Mouse (Mus musculus) brain, embryonic 14.5 days (tissue): Measurements from ENCODE around the gene Obscn.

Experiments used
- CTCF ChIP-seq: fragments of 200-500 bp; IDR thresholded peaks from 2 replicates; pipeline ENCODE4 v1.5.1; 2012; ENCODE audit warnings: inconsistent platforms, mild to moderate bottlenecking, moderate library complexity, borderline replicate concordance; ENCODE audit not compliant: insufficient read depth, insufficient read length; ENCODE audit errors: extremely low read depth
- POLR2A ChIP-seq: fragments of 200-500 bp; IDR thresholded peaks from 2 replicates; pipeline ENCODE4 v1.6.1; 2012; ENCODE audit warnings: mild to moderate bottlenecking, inconsistent platforms, borderline replicate concordance; ENCODE audit not compliant: poor library complexity, insufficient read depth, insufficient read length, severe bottlenecking; ENCODE audit errors: extremely low read depth

DNA sequence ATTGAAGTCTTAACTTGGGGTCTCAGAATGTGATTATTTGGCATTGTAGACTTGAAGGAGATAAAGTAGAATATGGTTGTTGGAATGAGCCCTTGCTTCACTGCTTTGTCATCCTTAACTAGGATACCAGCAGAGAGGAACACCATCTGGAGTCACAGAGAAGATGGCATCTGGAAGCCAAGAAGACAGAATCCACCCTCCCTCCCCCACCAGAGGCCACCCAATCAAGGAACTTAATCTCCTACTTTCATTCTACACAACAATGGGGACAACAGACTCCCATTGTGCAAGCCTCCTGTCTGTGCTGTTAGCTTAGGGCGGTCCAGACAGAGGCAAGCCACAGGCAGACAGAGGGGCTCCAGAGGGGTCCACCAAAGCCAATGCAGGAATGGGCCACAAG is 67.8 kb downstream of the Obscn start:
- TF ChIP-seq CTCF (no peak), POLR2A (no peak)
